Mouse (Mus musculus): Measurements from ENCODE around the gene Ap1b1. TPM values are rescaled to one million over a fixed set of nuclear protein-coding genes. Genes with fewer than 3 reads are reported as not detected.

Ap1b1 gene
- polyA plus RNA-seq, 1 experiment from 2014 or later = 58.4 TPM

DNA sequence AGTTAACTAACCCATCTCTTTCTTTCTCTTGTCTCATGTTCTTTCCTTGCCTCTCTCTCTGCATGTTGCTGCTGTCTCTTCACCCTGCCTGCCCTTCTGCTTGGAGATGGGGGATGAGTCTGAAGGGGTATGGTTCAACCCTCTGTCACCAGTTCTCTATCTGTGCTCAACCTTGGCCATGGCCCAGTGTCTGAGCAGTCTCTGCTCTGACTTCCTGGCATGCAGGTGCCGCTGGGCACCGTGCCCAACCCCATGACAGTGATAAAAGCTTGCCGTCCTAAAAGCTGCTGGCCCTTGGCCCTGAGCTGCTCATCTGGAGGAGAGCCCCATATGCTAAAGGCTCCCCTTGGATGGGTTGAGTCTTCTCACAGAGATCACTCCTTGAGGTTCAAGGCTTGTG, 46.5 kb downstream of the Ap1b1 start:
- no peak for DNase-seq (ENCODE audit: low spot score)
- Histone ChIP-seq H3K4me2 (ENCODE audit: low read length) (no peak overlapping the region), H3K27ac (ENCODE audit: low read depth, low read length) (no peak overlapping the region), H3K4me3 (ENCODE audit: low read depth, low read length) (no peak overlapping the region), H3K36me3 (ENCODE audit: control insufficient read depth, insufficient read depth, low read length) (peaks cover 94% of the 10 kb centered on the region), H3K9me3 (replicated peaks; ENCODE audit: control insufficient read depth, low read length) (no peaks in the 10 kb centered on the region), H3K27me3 (replicated peaks; ENCODE audit: control insufficient read depth, insufficient read depth, low read length) (no peaks in the 10 kb centered on the region), H3K9ac (ENCODE audit: low read length) (no peak overlapping the region), H3K4me1 (ENCODE audit: control insufficient read depth, insufficient read depth, low read length) (no peaks in the 10 kb centered on the region)
- ATAC-seq = no peak
- 86% methylated on average over 3 of the region's 3 CpGs for WGBS

GRCm38 (mm10) chr11:5035421-5035820, 48.8 kb downstream of the Ap1b1 start:
- Histone ChIP-seq H3K4me2 (ENCODE audit: low read length) (no peak overlapping the region), H3K27ac (ENCODE audit: low read depth, low read length) (no peak overlapping the region), H3K4me1 (ENCODE audit: control insufficient read depth, insufficient read depth, low read length) (no peaks in the 10 kb centered on the region), H3K9me3 (replicated peaks; ENCODE audit: control insufficient read depth, low read length) (no peaks in the 10 kb centered on the region), H3K9ac (ENCODE audit: low read length) (no peak overlapping the region), H3K27me3 (replicated peaks; ENCODE audit: control insufficient read depth, insufficient read depth, low read length) (no peaks in the 10 kb centered on the region), H3K36me3 (ENCODE audit: control insufficient read depth, insufficient read depth, low read length) (peaks cover 99% of the 10 kb centered on the region), H3K4me3 (ENCODE audit: low read depth, low read length) (no peak overlapping the region)
- 80% methylated on average over 4 of the region's 4 CpGs for WGBS
- DNase-seq (ENCODE audit: low spot score) = peak; percentile 26
- no peak for ATAC-seq

- H3K4me3 ChIP-seq (ENCODE audit: low read depth, low read length) = no peak overlapping the region
- no peak for DNase-seq (ENCODE audit: low spot score)
- H3K4me2 ChIP-seq (ENCODE audit: low read length) = no peak overlapping the region
- H3K9ac ChIP-seq (ENCODE audit: low read length) = no peak overlapping the region
- H3K36me3 ChIP-seq (ENCODE audit: control insufficient read depth, insufficient read depth, low read length) = peaks cover 99% of the 10 kb centered on the region
- 88% methylated on average over 8 of the region's 8 CpGs for WGBS
- ATAC-seq = no peak
- no peak overlapping the region for H3K27ac ChIP-seq (ENCODE audit: low read depth, low read length)
- H3K9me3 ChIP-seq (replicated peaks; ENCODE audit: control insufficient read depth, low read length) = no peaks in the 10 kb centered on the region
- no peaks in the 10 kb centered on the region for H3K4me1 ChIP-seq (ENCODE audit: control insufficient read depth, insufficient read depth, low read length)
- no peaks in the 10 kb centered on the region for H3K27me3 ChIP-seq (replicated peaks; ENCODE audit: control insufficient read depth, insufficient read depth, low read length)
These were observed 50.7 kb downstream of the Ap1b1 start for GRCm38 (mm10) chr11:5037146-5037854.

- peaks cover 76% of the 10 kb centered on the region for H3K36me3 ChIP-seq (ENCODE audit: control insufficient read depth, insufficient read depth, low read length)
- no peak overlapping the region for H3K27ac ChIP-seq (ENCODE audit: low read depth, low read length)
- 88% methylated on average over 5 of the region's 5 CpGs for WGBS
- no peak overlapping the region for H3K4me2 ChIP-seq (ENCODE audit: low read length)
- no peaks in the 10 kb centered on the region for H3K9me3 ChIP-seq (replicated peaks; ENCODE audit: control insufficient read depth, low read length)
- no peak overlapping the region for H3K9ac ChIP-seq (ENCODE audit: low read length)
- no peak overlapping the region for H3K4me3 ChIP-seq (ENCODE audit: low read depth, low read length)
- no peaks in the 10 kb centered on the region for H3K27me3 ChIP-seq (replicated peaks; ENCODE audit: control insufficient read depth, insufficient read depth, low read length)
- ATAC-seq (no peak), DNase-seq (ENCODE audit: low spot score) (no peak)
- H3K4me1 ChIP-seq (ENCODE audit: control insufficient read depth, insufficient read depth, low read length) = no peaks in the 10 kb centered on the region
These were observed 54.0 kb downstream of the Ap1b1 start for GRCm38 (mm10) chr11:5040585-5040984.

DNA sequence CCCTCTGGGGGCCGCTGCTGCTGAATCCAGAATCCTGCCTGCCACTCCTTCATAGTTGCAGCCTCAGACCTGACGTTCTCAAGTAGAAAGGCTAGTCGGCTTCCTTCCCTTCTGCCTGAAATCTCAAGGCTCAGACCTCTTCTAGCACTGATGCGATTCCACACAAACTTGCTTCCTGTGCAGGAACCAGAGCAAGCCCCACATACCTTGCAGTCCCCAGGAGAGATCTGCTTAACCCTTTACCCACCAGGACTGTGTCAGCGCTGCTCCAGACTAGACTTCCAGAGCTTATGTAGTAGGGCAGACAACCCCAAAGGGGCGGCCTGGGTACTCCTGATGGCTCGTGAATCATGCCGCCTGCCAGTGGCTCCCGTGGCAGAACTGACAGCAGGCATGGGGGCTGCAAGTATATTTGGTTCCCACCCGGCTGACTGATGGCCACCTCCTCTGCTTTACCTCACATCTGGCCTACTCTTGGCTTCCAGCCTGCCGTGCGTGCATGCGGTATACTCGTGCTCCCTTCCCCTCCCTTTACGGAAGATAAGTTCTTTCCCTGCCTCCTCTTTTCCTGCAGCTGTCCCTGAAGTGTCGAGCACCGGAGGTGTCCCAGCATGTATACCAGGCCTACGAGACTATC, 54.6 kb downstream of the Ap1b1 start:
- Histone ChIP-seq H3K9ac (ENCODE audit: low read length) (no peak overlapping the region), H3K4me1 (ENCODE audit: control insufficient read depth, insufficient read depth, low read length) (no peaks in the 10 kb centered on the region), H3K36me3 (ENCODE audit: control insufficient read depth, insufficient read depth, low read length) (peaks cover 70% of the 10 kb centered on the region), H3K27ac (ENCODE audit: low read depth, low read length) (no peak overlapping the region), H3K27me3 (replicated peaks; ENCODE audit: control insufficient read depth, insufficient read depth, low read length) (no peaks in the 10 kb centered on the region), H3K9me3 (replicated peaks; ENCODE audit: control insufficient read depth, low read length) (no peaks in the 10 kb centered on the region), H3K4me3 (ENCODE audit: low read depth, low read length) (no peak overlapping the region), H3K4me2 (ENCODE audit: low read length) (no peak overlapping the region)
- WGBS = 85% methylated on average over 18 of the region's 18 CpGs
- no peak for ATAC-seq
- DNase-seq (ENCODE audit: low spot score) = no peak

- H3K9me3 ChIP-seq (replicated peaks; ENCODE audit: control insufficient read depth, low read length) = no peaks in the 10 kb centered on the region
- no peaks in the 10 kb centered on the region for H3K27me3 ChIP-seq (replicated peaks; ENCODE audit: control insufficient read depth, insufficient read depth, low read length)
- H3K9ac ChIP-seq (ENCODE audit: low read length) = no peak overlapping the region
- DNase-seq (ENCODE audit: low spot score) (no peak), ATAC-seq (no peak)
- no peak overlapping the region for H3K4me2 ChIP-seq (ENCODE audit: low read length)
- H3K4me3 ChIP-seq (ENCODE audit: low read depth, low read length) = no peak overlapping the region
- WGBS = 92% methylated on average over 8 of the region's 8 CpGs
- H3K4me1 ChIP-seq (ENCODE audit: control insufficient read depth, insufficient read depth, low read length) = no peaks in the 10 kb centered on the region
- H3K27ac ChIP-seq (ENCODE audit: low read depth, low read length) = no peak overlapping the region
- H3K36me3 ChIP-seq (ENCODE audit: control insufficient read depth, insufficient read depth, low read length) = peaks cover 54% of the 10 kb centered on the region
These were observed 56.2 kb downstream of the Ap1b1 start for GRCm38 (mm10) chr11:5042645-5043381.

GRCm38 (mm10) chr11:5046321-5046926, 59.8 kb downstream of the Ap1b1 start:
- no peak for DNase-seq (ENCODE audit: low spot score)
- no peak for ATAC-seq
- Histone ChIP-seq H3K4me2 (ENCODE audit: low read length) (no peak overlapping the region), H3K27me3 (replicated peaks; ENCODE audit: control insufficient read depth, insufficient read depth, low read length) (no peaks in the 10 kb centered on the region), H3K4me3 (ENCODE audit: low read depth, low read length) (no peak overlapping the region), H3K9ac (ENCODE audit: low read length) (no peak overlapping the region), H3K4me1 (ENCODE audit: control insufficient read depth, insufficient read depth, low read length) (no peaks in the 10 kb centered on the region), H3K36me3 (ENCODE audit: control insufficient read depth, insufficient read depth, low read length) (peaks cover 18% of the 10 kb centered on the region), H3K9me3 (replicated peaks; ENCODE audit: control insufficient read depth, low read length) (no peaks in the 10 kb centered on the region), H3K27ac (ENCODE audit: low read depth, low read length) (no peak overlapping the region)
- 45% methylated on average over 12 of the region's 12 CpGs for WGBS

DNA sequence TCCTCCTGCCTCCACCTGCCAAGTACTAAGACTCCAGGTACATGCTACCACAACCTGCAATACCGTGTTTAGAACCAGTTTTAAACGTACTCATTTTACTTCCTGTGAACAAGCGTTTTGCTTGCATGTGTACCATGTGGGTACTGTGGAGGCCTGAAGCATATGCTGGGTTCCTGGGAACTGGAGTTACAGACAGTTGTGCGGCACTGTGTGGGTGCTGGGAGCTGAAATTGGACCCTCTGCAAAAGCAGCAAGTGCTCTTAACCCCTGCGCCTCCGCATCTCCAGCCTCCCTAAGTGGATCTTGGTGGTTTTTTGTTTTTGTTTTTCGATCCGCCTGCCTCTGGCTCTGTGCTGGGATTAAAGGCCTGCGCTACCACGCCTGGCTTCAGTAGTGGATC, 65.0 kb downstream of the Ap1b1 start:
- no peak for DNase-seq (ENCODE audit: low spot score)
- peaks cover 6% of the 10 kb centered on the region for H3K27me3 ChIP-seq (replicated peaks; ENCODE audit: control insufficient read depth, insufficient read depth, low read length)
- H3K4me2 ChIP-seq (ENCODE audit: low read length) = no peak overlapping the region
- no peak overlapping the region for H3K4me3 ChIP-seq (ENCODE audit: low read depth, low read length)
- peaks cover 4% of the 10 kb centered on the region; the same call in 1 of the 2 replicates for H3K4me1 ChIP-seq (ENCODE audit: control insufficient read depth, insufficient read depth, low read length)
- H3K27ac ChIP-seq (ENCODE audit: low read depth, low read length) = no peak overlapping the region
- no peaks in the 10 kb centered on the region for H3K36me3 ChIP-seq (ENCODE audit: control insufficient read depth, insufficient read depth, low read length)
- ATAC-seq = no peak
- no peak overlapping the region for H3K9ac ChIP-seq (ENCODE audit: low read length)
- no peaks in the 10 kb centered on the region for H3K9me3 ChIP-seq (replicated peaks; ENCODE audit: control insufficient read depth, low read length)
- WGBS = 78% methylated on average over 10 of the region's 10 CpGs

Measured in forebrain, embryonic 14.5 days (tissue).